Mouse (Mus musculus): ENCODE measurements around the gene Igdcc3.
"Not testable (repeated sequence)": the region's sequence is repeated elsewhere in the genome, so short reads cannot be mapped to it uniquely, and the experiment has no call there.

The Igdcc3 gene

GRCm38 (mm10) chr9:65218916-65219315, 77.9 kb downstream of the Igdcc3 start:
- no peaks in the 10 kb centered on the region for H3K36me3 ChIP-seq (ENCODE audit: control insufficient read depth, insufficient read depth, low read length, poor library complexity, severe bottlenecking)
- no peak for DNase-seq (ENCODE audit: low read depth, low spot score)
- no peaks in the 10 kb centered on the region for H3K27me3 ChIP-seq (ENCODE audit: control insufficient read depth, insufficient read depth, low read length, poor library complexity, severe bottlenecking)

GRCm38 (mm10) chr9:65220398-65220797, 79.4 kb downstream of the Igdcc3 start:
- not testable (repeated sequence) for DNase-seq (ENCODE audit: low read depth, low spot score); H3K27me3 ChIP-seq (ENCODE audit: control insufficient read depth, insufficient read depth, low read length, poor library complexity, severe bottlenecking); H3K36me3 ChIP-seq (ENCODE audit: control insufficient read depth, insufficient read depth, low read length, poor library complexity, severe bottlenecking)

- no peak for DNase-seq (ENCODE audit: low read depth, low spot score)
- Histone ChIP-seq H3K36me3 (ENCODE audit: control insufficient read depth, insufficient read depth, low read length, poor library complexity, severe bottlenecking) (peaks cover 2% of the 10 kb centered on the region; the same call in 1 of the 2 replicates), H3K27me3 (ENCODE audit: control insufficient read depth, insufficient read depth, low read length, poor library complexity, severe bottlenecking) (no peaks in the 10 kb centered on the region)
These were observed 82.9 kb downstream of the Igdcc3 start for GRCm38 (mm10) chr9:65223927-65224326.

- H3K36me3 ChIP-seq (ENCODE audit: control insufficient read depth, insufficient read depth, low read length, poor library complexity, severe bottlenecking) = peaks cover 2% of the 10 kb centered on the region; the same call in 1 of the 2 replicates
- DNase-seq (ENCODE audit: low read depth, low spot score) = no peak
- no peaks in the 10 kb centered on the region for H3K27me3 ChIP-seq (ENCODE audit: control insufficient read depth, insufficient read depth, low read length, poor library complexity, severe bottlenecking)
These were observed 84.8 kb downstream of the Igdcc3 start for GRCm38 (mm10) chr9:65225795-65226194.

- H3K27me3 ChIP-seq (ENCODE audit: control insufficient read depth, insufficient read depth, low read length, poor library complexity, severe bottlenecking) = no peaks in the 10 kb centered on the region
- no peak for DNase-seq (ENCODE audit: low read depth, low spot score)
- H3K36me3 ChIP-seq (ENCODE audit: control insufficient read depth, insufficient read depth, low read length, poor library complexity, severe bottlenecking) = peaks cover 2% of the 10 kb centered on the region
These were observed 89.3 kb downstream of the Igdcc3 start for GRCm38 (mm10) chr9:65230250-65230649.

GRCm38 (mm10) chr9:65231284-65231683, 90.3 kb downstream of the Igdcc3 start:
- DNase-seq (ENCODE audit: low read depth, low spot score) = no peak
- H3K27me3 ChIP-seq (ENCODE audit: control insufficient read depth, insufficient read depth, low read length, poor library complexity, severe bottlenecking) = no peaks in the 10 kb centered on the region

GRCm38 (mm10) chr9:65233243-65233985, 92.4 kb downstream of the Igdcc3 start:
- H3K36me3 ChIP-seq (ENCODE audit: control insufficient read depth, insufficient read depth, low read length, poor library complexity, severe bottlenecking) = peaks cover 2% of the 10 kb centered on the region; the same call in 1 of the 2 replicates
- H3K27me3 ChIP-seq (ENCODE audit: control insufficient read depth, insufficient read depth, low read length, poor library complexity, severe bottlenecking) = no peaks in the 10 kb centered on the region
- no peak for DNase-seq (ENCODE audit: low read depth, low spot score)

More at GRCm38 (mm10) chr9:65231284-65231683, 90.3 kb downstream of the Igdcc3 start:
- H3K36me3 ChIP-seq (ENCODE audit: control insufficient read depth, insufficient read depth, low read length, poor library complexity, severe bottlenecking) = peaks cover 2% of the 10 kb centered on the region

- no peak for DNase-seq (ENCODE audit: low read depth, low spot score)
- Histone ChIP-seq H3K36me3 (ENCODE audit: control insufficient read depth, insufficient read depth, low read length, poor library complexity, severe bottlenecking) (peaks cover 2% of the 10 kb centered on the region; the same call in 1 of the 2 replicates), H3K27me3 (ENCODE audit: control insufficient read depth, insufficient read depth, low read length, poor library complexity, severe bottlenecking) (no peaks in the 10 kb centered on the region)
These were observed 93.7 kb downstream of the Igdcc3 start for GRCm38 (mm10) chr9:65234734-65235133.

Data from splenic B cell, adult 2 months (primary cell).